Mouse (Mus musculus) limb, embryonic 14.5 days (tissue): ENCODE measurements around the gene Abhd12. TPM values are rescaled to one million over a fixed set of nuclear protein-coding genes. Genes with fewer than 3 reads are reported as not detected.

Experiments
- ATAC-seq: fragments of 200-750 bp; cut with Nextera tagmentation; 2 replicates; pipeline ENCODE4 v1.8.0; 2017; ENCODE audit warnings: low read depth, moderate number of reproducible peaks, moderate TSS enrichment; ENCODE audit not compliant: low FRiP score
- DNase-seq: peaks from one replicate; pipeline ENCODE4 v3.0.0-alpha.2; 2015; ENCODE audit warnings: low spot score
- H3K27ac ChIP-seq: fragments of 300-500 bp; sonication (generic); replicated peaks from 2 replicates; pipeline ENCODE4 v1.5.1; 2014; ENCODE audit warnings: low read depth, mild to moderate bottlenecking, low read length, moderate library complexity, mixed read lengths
- H3K27me3 ChIP-seq: fragments of 300-500 bp; sonication (generic); 2 replicates; pipeline ENCODE4 v1.6.1; 2014; ENCODE audit warnings: low read length, mixed read lengths; ENCODE audit not compliant: control insufficient read depth, insufficient read depth
- H3K36me3 ChIP-seq: fragments of 300-500 bp; sonication (generic); 2 replicates; pipeline ENCODE4 v1.6.1; 2014; ENCODE audit warnings: mild to moderate bottlenecking, low read length, moderate library complexity, mixed read lengths; ENCODE audit not compliant: control insufficient read depth, insufficient read depth
- H3K4me1 ChIP-seq: fragments of 300-500 bp; sonication (generic); 2 replicates; pipeline ENCODE4 v1.6.1; 2014; ENCODE audit warnings: antibody characterized with exemption, low read length, mixed read lengths; ENCODE audit not compliant: control insufficient read depth, insufficient read depth
- H3K4me2 ChIP-seq: fragments of 300-500 bp; sonication (generic); replicated peaks from 2 replicates; pipeline ENCODE4 v1.6.1; 2014; ENCODE audit warnings: low read depth, mild to moderate bottlenecking, low read length, moderate library complexity; ENCODE audit not compliant: severe bottlenecking
- H3K4me3 ChIP-seq: fragments of 300-500 bp; sonication (generic); replicated peaks from 2 replicates; pipeline ENCODE4 v1.5.1; 2014; ENCODE audit warnings: low read length
- H3K9ac ChIP-seq: fragments of 300-500 bp; sonication (generic); 2 replicates; pipeline ENCODE4 v1.6.1; 2014; ENCODE audit warnings: mild to moderate bottlenecking, low read depth, low read length, moderate library complexity; ENCODE audit not compliant: severe bottlenecking
- H3K9me3 ChIP-seq: fragments of 300-500 bp; sonication (generic); 2 replicates; pipeline ENCODE4 v1.6.1; 2016; ENCODE audit warnings: low read length; ENCODE audit not compliant: control insufficient read depth
- POLR2A ChIP-seq: fragments of 200-500 bp; IDR thresholded peaks from 2 replicates; pipeline ENCODE4 v1.8.0; 2012; ENCODE audit warnings: inconsistent platforms, mild to moderate bottlenecking, moderate library complexity, borderline replicate concordance; ENCODE audit not compliant: insufficient read depth, insufficient read length; ENCODE audit errors: extremely low read depth
- WGBS: fragments of 180-500 bp; shearing (Covaris S2); extraction: QIAGEN DNeasy Blood & Tissue Kit; methylation state at CpG from one replicate; pipeline ENCODE4 v1.1.7; 2014; 5-methylcytosine and 5-hydroxymethylcytosine counted together
- polyA plus RNA-seq, 2 experiments: library from polyadenylated mRNA; depleted of rRNA in 1 of 2; stranded (reverse) in 1 of 2; unstranded in 1 of 2; fragments of >200 nt; fragmentation: Nextera tagmentation in 1 of 2; extraction: Ambion mirVana in 1 of 2; gene quantifications; 2 replicates each; pipeline versions ENCODE4 v1.2.1 to v1.2.3; 2012 to 2014

The Abhd12 gene
- polyA plus RNA-seq, 2 experiments, result 56.5 to 67.1 TPM

DNA sequence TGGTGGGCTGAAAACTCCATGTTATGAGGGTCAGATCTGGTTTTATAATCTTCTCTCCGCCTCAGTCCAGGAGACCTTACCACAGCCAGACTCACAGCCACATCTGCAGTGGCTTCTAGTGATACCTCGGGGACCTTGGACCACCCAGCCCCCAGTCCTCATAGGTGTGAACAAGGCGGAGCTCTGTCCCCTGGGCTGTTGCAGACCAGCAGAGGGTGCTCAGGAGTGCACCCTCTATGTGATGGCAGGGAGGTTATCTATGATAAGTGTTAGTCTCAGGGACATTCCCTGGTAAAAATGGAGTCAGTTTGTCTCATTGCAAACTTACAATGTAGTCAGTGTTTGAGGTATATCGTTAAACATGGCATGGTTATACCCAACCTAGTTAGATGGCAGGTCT is 75.9 kb downstream of the Abhd12 start:
- Histone ChIP-seq H3K9ac (no peak overlapping the region), H3K4me3 (no peak overlapping the region), H3K4me2 (no peak overlapping the region), H3K36me3 (peaks cover 97% of the 10 kb centered on the region), H3K27ac (no peak overlapping the region), H3K9me3 (no peaks in the 10 kb centered on the region), H3K27me3 (no peaks in the 10 kb centered on the region), H3K4me1 (no peaks in the 10 kb centered on the region)
- DNase-seq, result no peak
- WGBS, result 81% methylated on average over 4 of the region's 4 CpGs
- TF ChIP-seq POLR2A, result no peak
- no peak for ATAC-seq

GRCm38 (mm10) chr2:150828164-150828563 is 76.4 kb downstream of the Abhd12 start:
- Histone ChIP-seq H3K27ac (no peak overlapping the region), H3K4me2 (no peak overlapping the region), H3K36me3 (peaks cover 92% of the 10 kb centered on the region), H3K4me3 (no peak overlapping the region), H3K27me3 (no peaks in the 10 kb centered on the region), H3K9me3 (no peaks in the 10 kb centered on the region), H3K4me1 (no peaks in the 10 kb centered on the region), H3K9ac (no peak overlapping the region)
- ATAC-seq (no peak), DNase-seq (no peak)
- no peak for TF ChIP-seq POLR2A
- WGBS, result 86% methylated on average over 3 of the region's 3 CpGs

DNA sequence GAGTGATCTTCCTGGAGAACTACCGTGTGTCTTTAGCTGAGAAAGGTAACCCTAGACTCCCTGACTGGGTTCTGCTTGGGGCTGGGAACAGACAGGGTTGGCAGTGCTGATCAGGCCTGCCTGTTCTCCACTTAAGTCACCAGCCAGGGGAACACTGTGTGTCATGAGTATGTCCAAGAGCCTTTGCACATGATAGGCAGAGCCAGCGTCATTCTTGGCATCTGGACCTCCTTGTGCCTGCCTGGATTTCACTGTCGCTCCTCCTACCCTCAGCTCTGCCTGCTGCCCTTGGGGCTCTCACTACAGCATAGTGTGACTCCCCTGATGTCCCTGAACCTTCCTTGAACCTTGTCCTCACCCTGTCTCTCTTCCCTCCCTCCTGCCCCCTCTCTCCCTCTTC is 78.1 kb downstream of the Abhd12 start:
- H3K9me3 ChIP-seq, result no peaks in the 10 kb centered on the region
- ATAC-seq (no peak), DNase-seq (no peak)
- peaks cover 88% of the 10 kb centered on the region for H3K36me3 ChIP-seq
- no peaks in the 10 kb centered on the region for H3K4me1 ChIP-seq
- H3K27ac ChIP-seq, result no peak overlapping the region
- no peaks in the 10 kb centered on the region for H3K27me3 ChIP-seq
- no peak overlapping the region for H3K4me2 ChIP-seq
- no peak overlapping the region for H3K4me3 ChIP-seq
- no peak for TF ChIP-seq POLR2A
- WGBS, result 93% methylated on average over 3 of the region's 3 CpGs
- H3K9ac ChIP-seq, result no peak overlapping the region

DNA sequence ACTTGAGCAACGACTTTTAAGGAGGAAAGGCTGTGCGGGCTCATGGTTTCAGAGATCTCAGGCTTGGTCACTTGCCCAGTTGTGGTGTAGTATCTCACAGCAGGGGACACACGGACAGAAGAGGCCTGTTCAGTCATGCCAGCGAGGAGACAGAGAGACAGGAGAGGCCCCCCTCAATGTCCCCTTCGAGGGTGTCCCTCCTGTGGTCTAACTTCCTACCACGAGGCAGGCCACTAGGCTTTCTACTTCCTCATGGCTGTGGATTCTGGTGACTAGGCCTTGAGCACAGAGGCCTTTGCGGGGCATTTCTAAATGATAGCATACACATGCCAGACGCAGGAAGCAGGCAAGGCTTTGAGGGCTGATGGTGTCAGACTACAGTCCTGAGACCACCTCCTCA is 81.6 kb downstream of the Abhd12 start:
- WGBS, result 75% methylated on average over 8 of the region's 8 CpGs
- no peak overlapping the region for H3K9ac ChIP-seq
- H3K4me1 ChIP-seq, result no peaks in the 10 kb centered on the region
- H3K4me2 ChIP-seq, result no peak overlapping the region
- H3K27me3 ChIP-seq, result no peaks in the 10 kb centered on the region
- DNase-seq (no peak), ATAC-seq (no peak)
- no peak overlapping the region for H3K4me3 ChIP-seq
- H3K9me3 ChIP-seq, result no peaks in the 10 kb centered on the region
- no peak overlapping the region for H3K27ac ChIP-seq
- no peak for TF ChIP-seq POLR2A
- H3K36me3 ChIP-seq, result peaks cover 84% of the 10 kb centered on the region

DNA sequence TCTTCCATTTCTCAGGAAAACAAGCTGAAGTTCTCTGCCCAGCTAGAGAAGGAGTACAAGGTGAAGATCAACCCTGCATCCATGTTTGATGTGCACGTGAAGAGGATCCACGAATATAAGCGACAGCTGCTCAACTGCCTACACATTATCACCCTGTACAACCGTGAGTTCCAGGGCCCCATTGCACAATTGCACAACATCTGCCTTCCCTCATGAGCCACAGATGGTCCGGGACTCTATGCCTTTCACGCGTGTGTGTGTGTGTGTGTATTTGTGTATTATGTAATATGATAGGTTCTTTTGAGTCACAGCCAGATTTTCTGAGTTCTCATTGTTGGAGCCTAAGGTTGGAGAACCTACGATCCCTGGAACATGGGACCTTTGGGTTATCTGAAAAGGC is 83.8 kb downstream of the Abhd12 start:
- 91% methylated on average over 8 of the region's 8 CpGs for WGBS
- Histone ChIP-seq H3K4me1 (no peaks in the 10 kb centered on the region), H3K9me3 (no peaks in the 10 kb centered on the region), H3K27ac (no peak overlapping the region), H3K27me3 (no peaks in the 10 kb centered on the region), H3K4me3 (no peak overlapping the region), H3K36me3 (peaks cover 82% of the 10 kb centered on the region), H3K4me2 (no peak overlapping the region), H3K9ac (no peak overlapping the region)
- TF ChIP-seq POLR2A, result no peak
- DNase-seq (no peak), ATAC-seq (no peak)

DNA sequence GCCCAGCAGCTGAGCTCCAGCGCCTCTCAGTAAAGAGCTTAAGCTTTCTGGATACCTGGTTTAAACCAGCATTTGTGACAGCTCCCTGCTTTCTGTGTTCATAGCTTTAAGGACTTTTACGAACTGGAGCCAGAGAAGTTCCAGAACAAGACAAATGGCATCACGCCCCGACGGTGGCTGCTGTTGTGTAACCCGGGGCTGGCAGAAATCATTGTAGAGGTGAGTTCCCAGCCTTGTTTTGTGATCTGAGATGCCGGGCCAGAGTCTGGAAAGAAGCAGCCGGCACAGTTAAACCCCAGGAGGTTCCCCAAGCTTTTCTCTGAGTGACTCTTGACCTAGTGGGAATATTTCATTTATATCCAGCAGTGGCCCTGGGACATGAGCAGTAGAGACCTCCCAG is 85.8 kb downstream of the Abhd12 start:
- TF ChIP-seq POLR2A, result no peak
- Histone ChIP-seq H3K9ac (no peak overlapping the region), H3K4me2 (no peak overlapping the region), H3K36me3 (peaks cover 82% of the 10 kb centered on the region), H3K27ac (no peak overlapping the region), H3K4me3 (no peak overlapping the region), H3K27me3 (no peaks in the 10 kb centered on the region), H3K9me3 (no peaks in the 10 kb centered on the region), H3K4me1 (no peaks in the 10 kb centered on the region)
- 77% methylated on average over 8 of the region's 8 CpGs for WGBS
- DNase-seq, result no peak
- no peak for ATAC-seq
